Mouse (Mus musculus) limb, embryonic 12.5 days (tissue): Measurements from ENCODE around the gene Fam136a. TPM values are rescaled to one million over a fixed set of nuclear protein-coding genes. Genes with fewer than 3 reads are reported as not detected.
A peak's percentile ranks its signal among the peaks of the same experiment; 100 is the strongest.
"Not testable (repeated sequence)": the region's sequence is repeated elsewhere in the genome, so short reads cannot be mapped to it uniquely, and the experiment has no call there.

Source experiments
- ATAC-seq: fragments of 200-750 bp; cut with Nextera tagmentation; 2 replicates; pipeline ENCODE4 v1.8.0; 2017; ENCODE audit warnings: low read depth, moderate TSS enrichment; ENCODE audit not compliant: insufficient number of reproducible peaks, insufficient read depth, low FRiP score, low TSS enrichment
- H3K27ac ChIP-seq: fragments of 300-500 bp; sonication (generic); 2 replicates; pipeline ENCODE4 v1.5.1; 2016; ENCODE audit warnings: mild to moderate bottlenecking, moderate library complexity
- H3K27me3 ChIP-seq: fragments of 300-500 bp; sonication (generic); 2 replicates; pipeline ENCODE4 v1.6.1; 2016; ENCODE audit warnings: mild to moderate bottlenecking, moderate library complexity
- H3K36me3 ChIP-seq: fragments of 300-500 bp; sonication (generic); 2 replicates; pipeline ENCODE4 v1.6.1; 2016; ENCODE audit warnings: mild to moderate bottlenecking, moderate library complexity
- H3K4me1 ChIP-seq: fragments of 300-500 bp; sonication (generic); replicated peaks from 2 replicates; pipeline ENCODE4 v1.6.1; 2016
- H3K4me2 ChIP-seq: fragments of 300-500 bp; sonication (generic); 2 replicates; pipeline ENCODE4 v1.6.1; 2016; ENCODE audit warnings: mild to moderate bottlenecking, moderate library complexity
- H3K4me3 ChIP-seq: fragments of 300-500 bp; sonication (generic); replicated peaks from 2 replicates; pipeline ENCODE4 v1.5.1; 2016; ENCODE audit warnings: mild to moderate bottlenecking
- H3K9ac ChIP-seq: fragments of 300-500 bp; sonication (generic); replicated peaks from 2 replicates; pipeline ENCODE4 v1.6.1; 2016; ENCODE audit warnings: mild to moderate bottlenecking, moderate library complexity
- H3K9me3 ChIP-seq: fragments of 300-500 bp; sonication (generic); 2 replicates; pipeline ENCODE4 v1.6.1; 2016; ENCODE audit warnings: mild to moderate bottlenecking, moderate library complexity
- WGBS: fragments of 180-500 bp; shearing (Covaris S2); methylation state at CpG from one replicate; pipeline ENCODE4 v1.1.7; 2016; 5-methylcytosine and 5-hydroxymethylcytosine counted together
- polyA plus RNA-seq: library from polyadenylated mRNA; unstranded; fragments of >200 nt; fragmentation: Nextera tagmentation; extraction: Ambion mirVana; gene quantifications from 2 replicates; pipeline ENCODE4 v1.2.1, GENCODE M21; 2016

Gene Fam136a
- polyA plus RNA-seq, 1 experiment from 2014 or later, result 145 TPM

- Histone ChIP-seq H3K4me1 (peaks cover 14% of the 10 kb centered on the region), H3K27ac (no peak overlapping the region), H3K9me3 (no peaks in the 10 kb centered on the region), H3K27me3 (no peaks in the 10 kb centered on the region), H3K4me3 (peak overlapping the region; percentile 69), H3K9ac (peak overlapping the region; percentile 76; the same call in 1 of the 2 replicates), H3K4me2 (peak overlapping the region; percentile 85), H3K36me3 (peaks cover 24% of the 10 kb centered on the region)
- ATAC-seq, result no peak
- 91% methylated on average over 2 of the region's 2 CpGs for WGBS
Observed at GRCm38 (mm10) chr6:86366853-86367249, 1.4 kb downstream of the Fam136a start.

GRCm38 (mm10) chr6:86368479-86368878 is 3.0 kb downstream of the Fam136a start:
- Histone ChIP-seq H3K4me3 (no peak overlapping the region), H3K4me1 (peaks cover 27% of the 10 kb centered on the region), H3K27me3 (no peaks in the 10 kb centered on the region), H3K9me3 (no peaks in the 10 kb centered on the region), H3K9ac (no peak overlapping the region), H3K36me3 (peaks cover 24% of the 10 kb centered on the region), H3K4me2 (no peak overlapping the region), H3K27ac (no peak overlapping the region)
- 94% methylated on average over 5 of the region's 5 CpGs for WGBS
- ATAC-seq, result no peak

GRCm38 (mm10) chr6:86370093-86370713 is 4.8 kb downstream of the Fam136a start:
- ATAC-seq, result no peak
- peak overlapping the region; percentile 67 for H3K4me2 ChIP-seq

GRCm38 (mm10) chr6:86370764-86371339 is 5.4 kb downstream of the Fam136a start, which contains the start of gene Snrpg:
Gene Snrpg, plus strand, starts transcription at chr6:86371304.
- Histone ChIP-seq H3K4me2 (peak within 1 kb of the TSS; percentile 92), H3K27ac (peak within 1 kb of the TSS; percentile 91), H3K4me3 (peak within 1 kb of the TSS; percentile 72), H3K4me1 (peaks cover 28% of the 10 kb centered on the region), H3K36me3 (peaks cover 34% of the 10 kb centered on the region), H3K9me3 (no peaks in the 10 kb centered on the region), H3K27me3 (no peaks in the 10 kb centered on the region), H3K9ac (peak within 1 kb of the TSS; percentile 80)
- WGBS, result 20% methylated on average over 15 of the region's 15 CpGs
- ATAC-seq, result peak; percentile 33; the same call in 1 of the 2 replicates

More at GRCm38 (mm10) chr6:86370093-86370713, 4.8 kb downstream of the Fam136a start:
- peak overlapping the region; percentile 72; the same call in 1 of the 2 replicates for H3K4me3 ChIP-seq
- H3K4me1 ChIP-seq, result peaks cover 28% of the 10 kb centered on the region
- H3K36me3 ChIP-seq, result peaks cover 29% of the 10 kb centered on the region
- no peaks in the 10 kb centered on the region for H3K9me3 ChIP-seq
- WGBS, result 62% methylated on average over 3 of the region's 3 CpGs
- H3K27me3 ChIP-seq, result no peaks in the 10 kb centered on the region
- peak overlapping the region; percentile 91 for H3K27ac ChIP-seq
- H3K9ac ChIP-seq, result peak overlapping the region; percentile 80

GRCm38 (mm10) chr6:86371340-86371911 is 6.0 kb downstream of the Fam136a start:
- H3K27ac ChIP-seq, result peak overlapping the region; percentile 91
- under 1% methylated on average over 50 of the region's 50 CpGs for WGBS
- peak overlapping the region; percentile 92 for H3K4me2 ChIP-seq
- peaks cover 40% of the 10 kb centered on the region for H3K36me3 ChIP-seq
- peak overlapping the region; percentile 80 for H3K9ac ChIP-seq
- peaks cover 24% of the 10 kb centered on the region for H3K4me1 ChIP-seq
- peak overlapping the region; percentile 72 for H3K4me3 ChIP-seq
- no peaks in the 10 kb centered on the region for H3K9me3 ChIP-seq
- ATAC-seq, result peak; percentile 93
- H3K27me3 ChIP-seq, result no peaks in the 10 kb centered on the region

- H3K9ac ChIP-seq, result peak overlapping the region; percentile 80
- H3K27ac ChIP-seq, result peak overlapping the region; percentile 90; the same call in 1 of the 2 replicates
- H3K27me3 ChIP-seq, result no peaks in the 10 kb centered on the region
- H3K4me1 ChIP-seq, result peaks cover 21% of the 10 kb centered on the region
- 2% methylated on average over 12 of the region's 12 CpGs for WGBS
- H3K4me2 ChIP-seq, result peak overlapping the region; percentile 92
- H3K9me3 ChIP-seq, result no peaks in the 10 kb centered on the region
- ATAC-seq, result no peak
- H3K4me3 ChIP-seq, result peak overlapping the region; percentile 72
- H3K36me3 ChIP-seq, result peaks cover 46% of the 10 kb centered on the region
Observed at GRCm38 (mm10) chr6:86371950-86372516, 6.6 kb downstream of the Fam136a start.

- Histone ChIP-seq H3K9ac (no peak overlapping the region), H3K36me3 (peaks cover 49% of the 10 kb centered on the region), H3K4me2 (no peak overlapping the region), H3K27ac (no peak overlapping the region), H3K4me3 (no peak overlapping the region), H3K9me3 (no peaks in the 10 kb centered on the region), H3K27me3 (no peaks in the 10 kb centered on the region), H3K4me1 (peaks cover 21% of the 10 kb centered on the region)
- no peak for ATAC-seq
- WGBS, result 95% methylated on average over 6 of the region's 6 CpGs
Observed at GRCm38 (mm10) chr6:86373556-86373955, 8.1 kb downstream of the Fam136a start.

GRCm38 (mm10) chr6:86378341-86378740 is 12.9 kb downstream of the Fam136a start:
- Histone ChIP-seq H3K4me1 (0 out of 2 replicates have a peak, but pooled peaks cover 3% of the 10 kb centered on the region), H3K27me3 (no peaks in the 10 kb centered on the region), H3K9ac (no peak overlapping the region), H3K9me3 (no peaks in the 10 kb centered on the region), H3K27ac (no peak overlapping the region), H3K36me3 (peaks cover 57% of the 10 kb centered on the region), H3K4me3 (no peak overlapping the region), H3K4me2 (no peak overlapping the region)
- no peak for ATAC-seq
- WGBS, result 92% methylated on average over 3 of the region's 3 CpGs

- WGBS, result 75% methylated on average over 8 of the region's 8 CpGs
- not testable (repeated sequence) for ATAC-seq
- peaks cover 54% of the 10 kb centered on the region for H3K36me3 ChIP-seq
Observed at GRCm38 (mm10) chr6:86380112-86380511, 14.7 kb downstream of the Fam136a start.

GRCm38 (mm10) chr6:86382551-86382950 is 17.1 kb downstream of the Fam136a start:
- no peak for ATAC-seq
- H3K36me3 ChIP-seq, result peaks cover 51% of the 10 kb centered on the region
- H3K4me1 ChIP-seq, result 0 out of 2 replicates have a peak, but pooled peaks cover 2% of the 10 kb centered on the region

More at GRCm38 (mm10) chr6:86380112-86380511, 14.7 kb downstream of the Fam136a start:
- not testable (repeated sequence) for H3K9me3 ChIP-seq, H3K4me1 ChIP-seq, H3K9ac ChIP-seq, H3K4me2 ChIP-seq, H3K4me3 ChIP-seq, H3K27me3 ChIP-seq, H3K27ac ChIP-seq

GRCm38 (mm10) chr6:86383370-86383769 is 17.9 kb downstream of the Fam136a start:
- Histone ChIP-seq H3K27ac (no peak overlapping the region), H3K4me1 (0 out of 2 replicates have a peak, but pooled peaks cover 2% of the 10 kb centered on the region), H3K27me3 (no peaks in the 10 kb centered on the region), H3K36me3 (peaks cover 51% of the 10 kb centered on the region), H3K4me2 (no peak overlapping the region), H3K4me3 (no peak overlapping the region), H3K9me3 (no peaks in the 10 kb centered on the region), H3K9ac (no peak overlapping the region)
- no peak for ATAC-seq
- 52% methylated on average over 16 of the region's 16 CpGs for WGBS

More at GRCm38 (mm10) chr6:86382551-86382950, 17.1 kb downstream of the Fam136a start:
- Histone ChIP-seq H3K27ac (no peak overlapping the region), H3K4me2 (no peak overlapping the region), H3K9me3 (no peaks in the 10 kb centered on the region), H3K9ac (no peak overlapping the region), H3K4me3 (no peak overlapping the region), H3K27me3 (no peaks in the 10 kb centered on the region)
